Mouse (Mus musculus): ENCODE results near the gene E2f8. TPM values are rescaled to one million over a fixed set of nuclear protein-coding genes. Genes with fewer than 3 reads are reported as not detected.

Gene E2f8
- total RNA-seq, 1 experiment: 12.1 TPM

- H3K27ac ChIP-seq (ENCODE audit: insufficient read depth, low read depth, low read length, poor library complexity, severe bottlenecking): no peak overlapping the region
- no peak overlapping the region for H3K4me3 ChIP-seq (ENCODE audit: insufficient read depth in 1 of 2, low read depth in 1 of 2, low read length in 2 of 2, poor library complexity in 1 of 2, severe bottlenecking in 1 of 2)
- in situ Hi-C loops (cut with MboI; ENCODE audit: low sequenced_read_pairs in 2 of 2, unreplicated experiment in 2 of 2): no loop called here
- DNase-seq (ENCODE audit: low read depth, low spot score): no peak
- peaks cover 0 to 2% of the 10 kb centered on the region in 2 experiments; a peak in 1 of 4 replicates for H3K4me1 ChIP-seq (ENCODE audit: control insufficient read depth in 2 of 2, insufficient read depth in 2 of 2, low read length in 2 of 2, poor library complexity in 1 of 2)
- H3K9me3 ChIP-seq (ENCODE audit: control insufficient read depth, insufficient read depth, low read depth, low read length): no peaks in the 10 kb centered on the region
- H3K9ac ChIP-seq (ENCODE audit: insufficient read depth, low read depth, low read length, poor library complexity, severe bottlenecking): no peak overlapping the region
- H3K36me3 ChIP-seq (ENCODE audit: control insufficient read depth, insufficient read depth, low read length, poor library complexity, severe bottlenecking): peaks cover 11% of the 10 kb centered on the region
- no peak for TF ChIP-seq HCFC1 (IDR thresholded peaks at IDR 0.05; ENCODE audit: borderline replicate concordance, insufficient read depth, low read length)
These were observed 52.1 kb downstream of the E2f8 start for GRCm38 (mm10) chr7:48829177-48829910.

- TF ChIP-seq ZC3H11A (IDR thresholded peaks at IDR 0.05; ENCODE audit: borderline replicate concordance, low read depth, low read length) (no peak), ZNF384 (IDR thresholded peaks at IDR 0.05; ENCODE audit: low read depth, low read length) (no peak), MAFK (IDR thresholded peaks at IDR 0.05; ENCODE audit: insufficient read depth, low read depth, low read length) (no peak), CHD2 (IDR thresholded peaks at IDR 0.05; ENCODE audit: low read depth, low read length) (no peak), HCFC1 (IDR thresholded peaks at IDR 0.05; ENCODE audit: borderline replicate concordance, insufficient read depth, low read length) (no peak)
- DNase-seq (ENCODE audit: low read depth, low spot score): no peak
- Histone ChIP-seq H3K36me3 (ENCODE audit: control insufficient read depth, insufficient read depth, low read length, poor library complexity, severe bottlenecking) (peaks cover 15% of the 10 kb centered on the region), H3K4me1 (ENCODE audit: control insufficient read depth in 2 of 2, insufficient read depth in 2 of 2, low read length in 2 of 2, poor library complexity in 1 of 2) (no peaks in the 10 kb centered on the region), H3K27ac (ENCODE audit: insufficient read depth, low read depth, low read length, poor library complexity, severe bottlenecking) (no peak overlapping the region), H3K9ac (ENCODE audit: insufficient read depth, low read depth, low read length, poor library complexity, severe bottlenecking) (no peak overlapping the region), H3K4me3 (ENCODE audit: insufficient read depth in 1 of 2, low read depth in 1 of 2, low read length in 2 of 2, poor library complexity in 1 of 2, severe bottlenecking in 1 of 2) (no peak overlapping the region), H3K9me3 (ENCODE audit: control insufficient read depth, insufficient read depth, low read depth, low read length) (no peaks in the 10 kb centered on the region)
- in situ Hi-C loops (cut with MboI; ENCODE audit: low sequenced_read_pairs in 2 of 2, unreplicated experiment in 2 of 2): no loop called here
These were observed 56.2 kb downstream of the E2f8 start for GRCm38 (mm10) chr7:48825170-48825569.

GRCm38 (mm10) chr7:48824671-48825070 is 56.7 kb downstream of the E2f8 start:
- no peaks in the 10 kb centered on the region for H3K9me3 ChIP-seq (ENCODE audit: control insufficient read depth, insufficient read depth, low read depth, low read length)
- H3K27ac ChIP-seq (ENCODE audit: insufficient read depth, low read depth, low read length, poor library complexity, severe bottlenecking): no peak overlapping the region
- DNase-seq (ENCODE audit: low read depth, low spot score): no peak
- no peak for TF ChIP-seq CHD2 (IDR thresholded peaks at IDR 0.05; ENCODE audit: low read depth, low read length)
- no peak overlapping the region for H3K4me3 ChIP-seq (ENCODE audit: insufficient read depth in 1 of 2, low read depth in 1 of 2, low read length in 2 of 2, poor library complexity in 1 of 2, severe bottlenecking in 1 of 2)
- no peak overlapping the region for H3K9ac ChIP-seq (ENCODE audit: insufficient read depth, low read depth, low read length, poor library complexity, severe bottlenecking)
- no peaks in the 10 kb centered on the region for H3K4me1 ChIP-seq (ENCODE audit: control insufficient read depth in 2 of 2, insufficient read depth in 2 of 2, low read length in 2 of 2, poor library complexity in 1 of 2)
- peaks cover 15% of the 10 kb centered on the region for H3K36me3 ChIP-seq (ENCODE audit: control insufficient read depth, insufficient read depth, low read length, poor library complexity, severe bottlenecking)
- in situ Hi-C loops (cut with MboI; ENCODE audit: low sequenced_read_pairs in 2 of 2, unreplicated experiment in 2 of 2): no loop called here

GRCm38 (mm10) chr7:48823621-48824020 is 57.8 kb downstream of the E2f8 start:
- H3K9me3 ChIP-seq (ENCODE audit: control insufficient read depth, insufficient read depth, low read depth, low read length): no peaks in the 10 kb centered on the region
- H3K27ac ChIP-seq (ENCODE audit: insufficient read depth, low read depth, low read length, poor library complexity, severe bottlenecking): no peak overlapping the region
- no peak overlapping the region for H3K9ac ChIP-seq (ENCODE audit: insufficient read depth, low read depth, low read length, poor library complexity, severe bottlenecking)
- H3K36me3 ChIP-seq (ENCODE audit: control insufficient read depth, insufficient read depth, low read length, poor library complexity, severe bottlenecking): peaks cover 15% of the 10 kb centered on the region
- H3K4me3 ChIP-seq (ENCODE audit: insufficient read depth in 1 of 2, low read depth in 1 of 2, low read length in 2 of 2, poor library complexity in 1 of 2, severe bottlenecking in 1 of 2): no peak overlapping the region
- DNase-seq (ENCODE audit: low read depth, low spot score): no peak
- no peaks in the 10 kb centered on the region for H3K4me1 ChIP-seq (ENCODE audit: control insufficient read depth in 2 of 2, insufficient read depth in 2 of 2, low read length in 2 of 2, poor library complexity in 1 of 2)
- in situ Hi-C loops (cut with MboI; ENCODE audit: low sequenced_read_pairs in 2 of 2, unreplicated experiment in 2 of 2): no loop called here
- no peak for TF ChIP-seq HCFC1 (IDR thresholded peaks at IDR 0.05; ENCODE audit: borderline replicate concordance, insufficient read depth, low read length)
- no peak for TF ChIP-seq MAFK (IDR thresholded peaks at IDR 0.05; ENCODE audit: insufficient read depth, low read depth, low read length)
- TF ChIP-seq CHD2 (IDR thresholded peaks at IDR 0.05; ENCODE audit: low read depth, low read length): no peak
- TF ChIP-seq ZNF384 (IDR thresholded peaks at IDR 0.05; ENCODE audit: low read depth, low read length): no peak
- TF ChIP-seq ZC3H11A (IDR thresholded peaks at IDR 0.05; ENCODE audit: borderline replicate concordance, low read depth, low read length): no peak

GRCm38 (mm10) chr7:48821654-48822053 is 59.7 kb downstream of the E2f8 start:
- no peaks in the 10 kb centered on the region for H3K9me3 ChIP-seq (ENCODE audit: control insufficient read depth, insufficient read depth, low read depth, low read length)
- H3K9ac ChIP-seq (ENCODE audit: insufficient read depth, low read depth, low read length, poor library complexity, severe bottlenecking): no peak overlapping the region
- peaks cover 15% of the 10 kb centered on the region for H3K36me3 ChIP-seq (ENCODE audit: control insufficient read depth, insufficient read depth, low read length, poor library complexity, severe bottlenecking)
- DNase-seq (ENCODE audit: low read depth, low spot score): no peak
- H3K4me1 ChIP-seq (ENCODE audit: control insufficient read depth in 2 of 2, insufficient read depth in 2 of 2, low read length in 2 of 2, poor library complexity in 1 of 2): no peaks in the 10 kb centered on the region
- in situ Hi-C loops (cut with MboI; ENCODE audit: low sequenced_read_pairs in 2 of 2, unreplicated experiment in 2 of 2): no loop called here
- no peak for TF ChIP-seq ZC3H11A (IDR thresholded peaks at IDR 0.05; ENCODE audit: borderline replicate concordance, low read depth, low read length)
- no peak for TF ChIP-seq MAFK (IDR thresholded peaks at IDR 0.05; ENCODE audit: insufficient read depth, low read depth, low read length)
- no peak for TF ChIP-seq ZNF384 (IDR thresholded peaks at IDR 0.05; ENCODE audit: low read depth, low read length)
- no peak for TF ChIP-seq CHD2 (IDR thresholded peaks at IDR 0.05; ENCODE audit: low read depth, low read length)
- TF ChIP-seq HCFC1 (IDR thresholded peaks at IDR 0.05; ENCODE audit: borderline replicate concordance, insufficient read depth, low read length): no peak
- H3K27ac ChIP-seq (ENCODE audit: insufficient read depth, low read depth, low read length, poor library complexity, severe bottlenecking): no peak overlapping the region
- H3K4me3 ChIP-seq (ENCODE audit: insufficient read depth in 1 of 2, low read depth in 1 of 2, low read length in 2 of 2, poor library complexity in 1 of 2, severe bottlenecking in 1 of 2): no peak overlapping the region

Other genes starting within 250 kb of the E2f8 start
- not detected in 2 replicates for gene Mrgprb3, start 237.8 kb downstream of the E2f8 start, total RNA-seq (2012; rRNA removed)
- 55.9 and 58.0 TPM in 2 replicates for gene Zdhhc13, start 92.6 kb downstream of the E2f8 start, total RNA-seq (2012; rRNA removed)
- gene Csrp3, start 33.6 kb downstream of the E2f8 start, total RNA-seq (2012; rRNA removed): 0.48 and 1.3 TPM in 2 replicates
- gene Nav2, start 27.1 kb upstream of the E2f8 start, total RNA-seq (2012; rRNA removed): 18.2 and 21.1 TPM in 2 replicates